Mouse (Mus musculus) C2C12 (cell line): ENCODE results near the gene Fam173a. TPM values are rescaled to one million over a fixed set of nuclear protein-coding genes. Genes with fewer than 3 reads are reported as not detected.

ENCODE experiments used
- H3K27me3 ChIP-seq: one replicate; pipeline ENCODE4 v1.6.1; 2011; ENCODE audit not compliant: control insufficient read depth, insufficient read depth, insufficient read length
- H3K36me3 ChIP-seq: one replicate; pipeline ENCODE4 v1.6.1; 2011; ENCODE audit not compliant: control insufficient read depth, insufficient read depth
- H3K4me3 ChIP-seq: one replicate; pipeline ENCODE4 v1.5.1; 2011; ENCODE audit warnings: mild to moderate bottlenecking, control low read depth; ENCODE audit not compliant: poor library complexity, insufficient read depth, severe bottlenecking
- H3K79me2 ChIP-seq: one replicate; pipeline ENCODE4 v1.6.1; 2011; ENCODE audit not compliant: control insufficient read depth, insufficient read depth
- H3K79me3 ChIP-seq: one replicate; pipeline ENCODE4 v1.6.1; 2011; ENCODE audit warnings: low read depth, control low read depth
- H3ac ChIP-seq: one replicate; pipeline ENCODE3; 2011; ENCODE audit warnings: low read depth; ENCODE audit not compliant: control insufficient read depth, insufficient read length
- CEBPB ChIP-seq: IDR thresholded peaks from one replicate; pipeline ENCODE4 v1.6.1; 2011; ENCODE audit warnings: low read depth, mild to moderate bottlenecking, control low read depth, moderate library complexity
- CTCF ChIP-seq: IDR thresholded peaks from one replicate; pipeline ENCODE4 v1.5.1; 2011; ENCODE audit not compliant: control insufficient read depth, insufficient read depth, insufficient read length
- FOSL1 ChIP-seq: IDR thresholded peaks from one replicate; pipeline ENCODE4 v1.8.0; 2011; ENCODE audit warnings: mild to moderate bottlenecking, low read length; ENCODE audit not compliant: poor library complexity, insufficient read depth, severe bottlenecking
- MAX ChIP-seq: IDR thresholded peaks from one replicate; pipeline ENCODE4 v1.6.1; 2011; ENCODE audit warnings: mild to moderate bottlenecking, control low read depth
- MYOD1 ChIP-seq: IDR thresholded peaks from one replicate; pipeline ENCODE4 v1.6.1; 2011; ENCODE audit warnings: low read depth; ENCODE audit not compliant: control insufficient read depth, insufficient read length
- MYOG ChIP-seq: IDR thresholded peaks from one replicate; pipeline ENCODE4 v1.6.1; 2011; ENCODE audit not compliant: control insufficient read depth, insufficient read length; ENCODE audit errors: extremely low read depth
- USF1 ChIP-seq: IDR thresholded peaks from one replicate; pipeline ENCODE4 v1.6.1; 2011; ENCODE audit warnings: low read depth, mild to moderate bottlenecking, control low read depth, moderate library complexity
- long read RNA-seq, 2 experiments: library from polyadenylated mRNA; unstranded; transcript quantifications; one replicate each; pipeline ENCODE4 v2.0.0; 2019 to 2020
- polyA plus RNA-seq: library from polyadenylated mRNA; unstranded; fragments of >200 nt; fragmentation: generic; extraction: Trizol; gene quantifications from one replicate; pipeline ENCODE4 v1.2.1, GENCODE M21; 2012; ENCODE audit warnings: missing spikeins

The Fam173a gene
- 46.0 TPM for polyA plus RNA-seq
- long read RNA-seq, experiment 1, transcript Fam173a-201 (5 exons, 1,321 nt), result major isoform, 46 of 62 reads
- long read RNA-seq, experiment 1, transcript Fam173a-205 (3 exons, 1,886 nt), result minor isoform, 6 of 62 reads
- long read RNA-seq, experiment 1, partial matches to known transcripts, result 0 of 62 reads
- long read RNA-seq, experiment 1, other reads (novel, unspliced or antisense), result 3 of 62 reads
- long read RNA-seq, experiment 2, partial matches to known transcripts, result 0 of 10 reads
- long read RNA-seq, experiment 2, other reads (novel, unspliced or antisense), result 2 of 10 reads

DNA sequence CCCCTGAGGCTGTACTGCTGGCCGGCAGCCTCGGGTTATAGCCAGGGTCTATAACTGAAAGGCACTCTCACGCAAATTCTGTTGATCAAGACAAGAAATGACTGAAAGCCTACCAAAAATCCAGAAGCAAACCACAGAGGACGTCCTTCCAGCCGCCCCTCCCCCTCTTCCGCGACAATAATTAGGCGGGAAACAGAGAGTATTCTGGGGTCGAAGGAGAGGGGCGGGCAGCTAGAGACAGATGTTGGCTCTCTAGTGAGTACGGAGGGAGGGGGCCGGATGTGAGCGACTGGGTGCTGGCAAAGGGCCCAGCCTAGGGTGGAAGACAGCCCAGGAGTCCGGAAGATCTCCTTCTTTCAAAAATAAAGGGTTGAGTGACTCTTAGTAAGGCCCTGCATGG, at the start of gene Fam173a:
Gene Fam173a, minus strand, starts transcription at position 287 of the 400 bp plus-strand sequence.
- Histone ChIP-seq H3ac (peak within 1 kb of the TSS; percentile 85), H3K4me3 (peak within 1 kb of the TSS; percentile 79), H3K27me3 (no peaks in the 10 kb centered on the region), H3K79me2 (peaks cover 30% of the 10 kb centered on the region), H3K79me3 (peaks cover 7% of the 10 kb centered on the region), H3K36me3 (peaks cover 4% of the 10 kb centered on the region)
- TF ChIP-seq CEBPB, result no peak
- no peak for TF ChIP-seq MYOG
- no peak for TF ChIP-seq MAX
- TF ChIP-seq USF1, result no peak
- no peak for TF ChIP-seq CTCF
- no peak for TF ChIP-seq MYOD1
- TF ChIP-seq FOSL1, result no peak

DNA sequence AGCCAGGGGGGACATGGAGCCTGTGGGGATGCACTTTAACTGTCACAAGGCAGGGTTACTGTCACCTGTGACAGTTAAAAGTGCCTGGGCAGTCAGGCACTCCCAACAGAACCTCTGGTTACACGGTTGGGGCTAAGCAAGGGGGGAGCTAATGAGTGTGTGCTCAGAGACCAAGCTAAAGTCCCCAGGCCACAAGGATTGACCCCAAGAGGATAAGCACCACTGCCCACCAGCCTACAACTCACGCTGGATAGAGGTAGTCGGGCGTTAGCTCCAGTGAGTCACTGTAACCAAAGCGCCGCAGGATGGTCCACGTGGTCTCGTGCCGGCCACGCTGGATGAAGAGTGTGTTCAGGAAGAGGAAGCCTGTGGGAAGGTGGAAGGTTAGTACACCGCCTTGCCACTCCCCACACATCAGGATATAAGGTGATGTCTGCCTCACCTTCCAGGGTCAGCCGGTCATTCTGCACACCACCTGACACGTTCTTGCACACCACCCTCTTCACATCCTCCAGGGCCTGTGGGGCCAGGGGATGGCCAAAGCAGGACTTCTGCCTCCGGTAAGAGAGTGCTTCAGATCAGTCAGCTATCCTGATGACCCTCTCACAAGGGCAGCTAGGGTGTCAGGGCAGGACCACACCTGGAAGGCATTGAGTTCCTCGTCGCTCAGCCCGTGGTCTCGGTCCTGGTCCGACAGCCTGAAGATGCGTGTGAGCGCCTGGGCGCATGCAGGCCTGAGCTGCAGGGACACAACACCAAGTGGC, 48.6 kb upstream of the Fam173a start, which contains the start of gene Gm20683:
Gene Gm20683, minus strand, starts transcription at position 647 of the 764 bp plus-strand sequence.
- peaks cover 41% of the 10 kb centered on the region for H3K36me3 ChIP-seq
- H3ac ChIP-seq, result no peak within 1 kb of the TSS
- peaks cover 5% of the 10 kb centered on the region for H3K79me3 ChIP-seq
- TF ChIP-seq CTCF, result no peak
- TF ChIP-seq USF1, result no peak
- no peak for TF ChIP-seq MAX
- TF ChIP-seq CEBPB, result no peak
- TF ChIP-seq FOSL1, result no peak
- H3K27me3 ChIP-seq, result no peaks in the 10 kb centered on the region
- peaks cover 23% of the 10 kb centered on the region for H3K79me2 ChIP-seq
- no peak within 1 kb of the TSS for H3K4me3 ChIP-seq

DNA sequence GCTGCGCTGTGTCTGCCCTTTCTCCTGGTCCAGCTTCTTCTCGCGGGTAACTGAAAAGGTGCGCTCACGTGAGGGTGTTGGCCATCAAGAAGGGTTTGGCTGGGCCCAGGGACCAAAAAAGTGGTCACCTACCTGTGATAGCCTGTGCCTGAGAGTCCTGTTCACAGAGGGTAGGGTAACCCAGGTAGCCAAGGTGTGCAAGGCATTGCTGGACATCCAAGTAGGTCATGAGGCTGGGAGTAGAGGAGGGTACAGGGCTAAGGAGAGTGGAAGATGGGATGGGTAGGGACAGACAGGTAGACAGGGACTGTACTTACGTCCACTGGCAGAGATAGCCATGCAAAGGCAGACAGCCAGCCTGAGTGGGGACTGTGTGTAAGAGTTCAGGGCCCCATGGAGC, 47.8 kb upstream of the Fam173a start:
- Histone ChIP-seq H3K79me2 (peaks cover 23% of the 10 kb centered on the region), H3K36me3 (peaks cover 38% of the 10 kb centered on the region)

DNA sequence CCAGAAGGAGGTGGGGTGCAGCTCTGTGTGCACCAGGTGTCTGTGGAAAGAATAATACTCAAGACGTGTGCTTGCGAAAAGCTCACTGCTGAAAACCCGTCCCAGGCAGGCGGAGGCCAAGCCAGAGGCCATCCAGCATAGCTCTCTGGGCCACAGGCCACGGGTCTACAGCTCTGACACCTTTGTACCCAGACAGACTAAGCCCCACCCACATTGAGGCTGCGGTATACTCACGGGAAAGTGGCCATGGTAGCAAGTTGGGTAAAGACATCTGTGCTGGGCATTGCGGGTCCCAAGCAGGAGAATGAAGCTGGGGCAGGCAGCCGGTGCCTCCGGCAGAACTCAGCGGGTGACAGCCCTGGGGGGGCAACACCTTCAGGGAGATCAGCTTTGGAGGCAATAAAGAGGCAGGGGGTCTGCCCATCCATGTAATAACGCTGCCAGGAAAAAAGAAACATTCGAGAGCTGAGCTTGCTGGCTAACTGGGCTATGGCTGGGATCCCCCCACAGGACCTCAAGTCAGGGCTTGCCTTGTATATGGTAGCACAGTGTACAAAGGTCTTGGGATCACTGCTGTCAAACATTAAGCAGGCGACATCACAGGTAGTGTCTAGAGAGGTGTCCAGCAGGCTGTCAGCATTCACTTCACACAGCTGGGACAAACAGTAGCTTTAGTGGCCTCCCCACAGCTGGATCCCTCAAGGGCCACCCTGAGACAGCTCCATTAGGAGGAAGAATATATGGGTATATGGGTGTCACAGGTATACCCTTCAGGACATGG, 46.9 kb upstream of the Fam173a start:
- H3K79me2 ChIP-seq, result peaks cover 32% of the 10 kb centered on the region
- H3K79me3 ChIP-seq, result peaks cover 5% of the 10 kb centered on the region
- no peak overlapping the region for H3ac ChIP-seq
- no peak for TF ChIP-seq USF1
- TF ChIP-seq MAX, result no peak
- no peak for TF ChIP-seq CTCF
- TF ChIP-seq MYOD1, result no peak
- no peak for TF ChIP-seq MYOG
- TF ChIP-seq CEBPB, result no peak
- peaks cover 39% of the 10 kb centered on the region for H3K36me3 ChIP-seq
- H3K27me3 ChIP-seq, result no peaks in the 10 kb centered on the region
- H3K4me3 ChIP-seq, result no peak overlapping the region

More for the DNA sequence above, 47.8 kb upstream of the Fam173a start:
- no peak for TF ChIP-seq MYOD1
- TF ChIP-seq USF1, result no peak
- no peak for TF ChIP-seq CEBPB
- no peak for TF ChIP-seq CTCF
- TF ChIP-seq FOSL1, result no peak
- no peak for TF ChIP-seq MYOG
- TF ChIP-seq MAX, result no peak
- Histone ChIP-seq H3K4me3 (no peak overlapping the region), H3K79me3 (peaks cover 5% of the 10 kb centered on the region), H3ac (no peak overlapping the region), H3K27me3 (no peaks in the 10 kb centered on the region)

DNA sequence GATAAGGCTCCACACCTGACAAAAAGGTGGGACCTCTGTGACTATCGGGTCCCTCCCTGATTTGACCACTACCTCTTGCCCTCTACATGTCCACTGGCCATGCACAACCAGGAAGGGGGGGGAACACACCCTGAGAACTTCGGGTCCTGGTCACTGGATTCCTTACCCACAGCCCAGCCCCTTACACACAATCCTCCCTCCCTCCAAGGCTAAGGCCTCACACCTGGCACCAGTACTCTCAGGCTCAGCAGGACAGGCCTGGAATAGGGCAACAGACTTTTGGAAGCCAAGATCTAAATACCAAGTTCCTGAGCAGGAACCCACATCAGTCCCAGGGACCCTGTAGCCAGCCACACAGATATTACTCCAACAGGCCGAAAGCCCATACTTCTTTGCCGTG, 46.2 kb upstream of the Fam173a start:
- peaks cover 36% of the 10 kb centered on the region for H3K79me2 ChIP-seq
- no peak for TF ChIP-seq MAX
- no peak for TF ChIP-seq FOSL1
- TF ChIP-seq CTCF, result no peak
- TF ChIP-seq USF1, result no peak
- TF ChIP-seq MYOD1, result no peak
- no peak for TF ChIP-seq MYOG
- no peak for TF ChIP-seq CEBPB
- H3K36me3 ChIP-seq, result peaks cover 40% of the 10 kb centered on the region
- H3K4me3 ChIP-seq, result no peak overlapping the region
- no peak overlapping the region for H3ac ChIP-seq
- H3K27me3 ChIP-seq, result no peaks in the 10 kb centered on the region
- H3K79me3 ChIP-seq, result peaks cover 9% of the 10 kb centered on the region
